Mouse (Mus musculus) cerebellum, adult 18-20 months (tissue): ENCODE data around the gene Chpt1.
A peak's percentile ranks its signal among the peaks of the same experiment; 100 is the strongest.
"Not testable (repeated sequence)": the region's sequence is repeated elsewhere in the genome, so short reads cannot be mapped to it uniquely, and the experiment has no call there.

Source experiments
- DNase-seq, 2 experiments: peaks; one replicate each; pipeline ENCODE4 v3.0.0; 2021

The Chpt1 gene

GRCm38 (mm10) chr10:88494959-88495587 is 8.8 kb downstream of the Chpt1 start:
- DNase-seq, result no peak

GRCm38 (mm10) chr10:88492658-88493057 is 11.2 kb downstream of the Chpt1 start:
- no peak for DNase-seq

- DNase-seq, result no peak
These were observed 12.2 kb downstream of the Chpt1 start for GRCm38 (mm10) chr10:88491632-88492031.

- no peak for DNase-seq
These were observed 15.2 kb downstream of the Chpt1 start for GRCm38 (mm10) chr10:88488629-88489028.

GRCm38 (mm10) chr10:88482866-88483265 is 21.0 kb downstream of the Chpt1 start:
- not testable (repeated sequence) for DNase-seq

- DNase-seq, result no peak
These were observed 43.6 kb downstream of the Chpt1 start for GRCm38 (mm10) chr10:88460122-88460820.

GRCm38 (mm10) chr10:88459502-88459992 is 44.3 kb downstream of the Chpt1 start, which contains the start of gene Sycp3:
Gene Sycp3 (plus strand): TSS chr10:88459569.
- no peak for DNase-seq

GRCm38 (mm10) chr10:88457816-88458215 is 46.1 kb downstream of the Chpt1 start:
- no peak for DNase-seq

GRCm38 (mm10) chr10:88451990-88452389 is 51.9 kb downstream of the Chpt1 start:
- DNase-seq, result no peak

GRCm38 (mm10) chr10:88451221-88451620 is 52.7 kb downstream of the Chpt1 start:
- DNase-seq, result peak; percentile 55 to 62

- DNase-seq, result no peak
These were observed 62.6 kb downstream of the Chpt1 start for GRCm38 (mm10) chr10:88441224-88441623.

GRCm38 (mm10) chr10:88427998-88428397 is 75.9 kb downstream of the Chpt1 start:
- DNase-seq, result no peak

GRCm38 (mm10) chr10:88426896-88427295 is 77.0 kb downstream of the Chpt1 start:
- DNase-seq, result no peak

- DNase-seq, result peak; percentile 70 to 73
These were observed 77.6 kb downstream of the Chpt1 start for GRCm38 (mm10) chr10:88426158-88426816.

- DNase-seq, result no peak
These were observed 83.0 kb downstream of the Chpt1 start for GRCm38 (mm10) chr10:88420655-88421435.

- DNase-seq, result no peak
These were observed 83.7 kb downstream of the Chpt1 start for GRCm38 (mm10) chr10:88420141-88420541.

GRCm38 (mm10) chr10:88417686-88418085 is 86.2 kb downstream of the Chpt1 start:
- no peak for DNase-seq

GRCm38 (mm10) chr10:88412290-88412995 is 91.4 kb downstream of the Chpt1 start:
- DNase-seq, result no peak

- no peak for DNase-seq
These were observed 94.1 kb downstream of the Chpt1 start for GRCm38 (mm10) chr10:88409751-88410150.

- DNase-seq, result no peak
These were observed 95.8 kb downstream of the Chpt1 start for GRCm38 (mm10) chr10:88407875-88408631.

- peak; percentile 37 to 39 for DNase-seq
These were observed 98.1 kb downstream of the Chpt1 start for GRCm38 (mm10) chr10:88405812-88406211.
